Mouse (Mus musculus): ENCODE data around the gene F3. TPM values are rescaled to one million over a fixed set of nuclear protein-coding genes. Genes with fewer than 3 reads are reported as not detected.
"Not testable (repeated sequence)": the region's sequence is repeated elsewhere in the genome, so short reads cannot be mapped to it uniquely, and the experiment has no call there.

Gene F3
- polyA plus RNA-seq, 1 experiment, result 6.3 TPM

DNA sequence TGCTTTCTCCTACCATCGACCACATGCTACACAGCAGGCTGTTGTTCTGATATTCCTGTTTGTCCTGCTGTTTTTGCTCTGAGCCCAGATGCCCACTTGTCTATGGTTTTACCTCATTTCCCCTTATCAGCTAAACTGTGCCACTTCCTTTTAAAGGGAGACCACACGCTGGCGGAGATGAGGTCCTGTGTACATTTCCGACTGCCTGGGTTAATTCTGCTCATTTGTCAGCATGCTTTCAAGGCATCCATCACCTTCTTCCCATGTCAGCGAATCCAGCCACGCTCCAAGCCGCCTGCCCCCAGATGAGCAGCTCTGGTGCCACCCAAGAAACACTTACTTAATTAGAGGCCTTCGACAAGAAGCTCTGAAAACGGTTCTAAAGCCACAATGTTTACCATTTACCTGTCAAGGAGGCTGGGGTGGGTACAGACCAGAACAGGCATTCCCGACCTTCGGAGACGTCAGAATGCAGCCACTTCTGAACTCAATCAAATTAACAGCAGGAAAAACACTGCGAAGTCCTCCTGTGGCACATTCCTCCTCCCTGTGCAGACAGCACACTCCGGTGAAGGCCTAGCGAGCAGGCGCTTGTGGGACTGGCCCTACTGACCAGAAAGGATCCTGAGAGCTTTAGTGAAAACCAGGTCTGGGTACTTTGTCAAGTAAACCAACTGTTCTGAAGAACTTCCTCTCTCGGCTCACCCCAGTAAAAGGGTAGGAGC lies 16.3 kb downstream of the F3 start:
- no peak for DNase-seq
- H3K27me3 ChIP-seq (ENCODE audit: control insufficient read depth, insufficient read depth, low read length), result no peaks in the 10 kb centered on the region
- no peaks in the 10 kb centered on the region for H3K36me3 ChIP-seq (ENCODE audit: control insufficient read depth, insufficient read depth, low read length)
- no peak overlapping the region for H3K4me3 ChIP-seq (ENCODE audit: control insufficient read depth, insufficient read depth, low read length)
- TF ChIP-seq CTCF (IDR thresholded peaks at IDR 0.05; ENCODE audit: borderline replicate concordance, control insufficient read depth, extremely low read depth, insufficient read depth, low read length, poor library complexity), result no peak
- WGBS, result 39% methylated on average over 17 of the region's 17 CpGs
- H3K4me1 ChIP-seq (replicated peaks; ENCODE audit: control insufficient read depth, insufficient read depth, low read length), result no peaks in the 10 kb centered on the region
- H3K27ac ChIP-seq (ENCODE audit: control insufficient read depth, insufficient read depth, low read length), result no peak overlapping the region

GRCm38 (mm10) chr3:121741186-121741848 lies 18.0 kb downstream of the F3 start:
- not testable (repeated sequence) for H3K27ac ChIP-seq (ENCODE audit: control insufficient read depth, insufficient read depth, low read length); H3K27me3 ChIP-seq (ENCODE audit: control insufficient read depth, insufficient read depth, low read length); H3K4me1 ChIP-seq (replicated peaks; ENCODE audit: control insufficient read depth, insufficient read depth, low read length); DNase-seq; H3K36me3 ChIP-seq (ENCODE audit: control insufficient read depth, insufficient read depth, low read length); H3K4me3 ChIP-seq (ENCODE audit: control insufficient read depth, insufficient read depth, low read length)
- WGBS, result 95% methylated on average over 4 of the region's 4 CpGs

GRCm38 (mm10) chr3:121754319-121755090 lies 31.2 kb downstream of the F3 start:
- not testable (repeated sequence) for H3K4me1 ChIP-seq (replicated peaks; ENCODE audit: control insufficient read depth, insufficient read depth, low read length); H3K27me3 ChIP-seq (ENCODE audit: control insufficient read depth, insufficient read depth, low read length); H3K4me3 ChIP-seq (ENCODE audit: control insufficient read depth, insufficient read depth, low read length); H3K36me3 ChIP-seq (ENCODE audit: control insufficient read depth, insufficient read depth, low read length); DNase-seq; H3K27ac ChIP-seq (ENCODE audit: control insufficient read depth, insufficient read depth, low read length)
- WGBS, result 77% methylated on average over 10 of the region's 10 CpGs

GRCm38 (mm10) chr3:121755152-121755551 lies 31.8 kb downstream of the F3 start:
- peaks cover 7% of the 10 kb centered on the region for H3K4me1 ChIP-seq (replicated peaks; ENCODE audit: control insufficient read depth, insufficient read depth, low read length)
- DNase-seq, result no peak
- no peak overlapping the region for H3K27ac ChIP-seq (ENCODE audit: control insufficient read depth, insufficient read depth, low read length)
- 1% methylated on average over 3 of the region's 3 CpGs for WGBS
- no peaks in the 10 kb centered on the region for H3K36me3 ChIP-seq (ENCODE audit: control insufficient read depth, insufficient read depth, low read length)
- H3K4me3 ChIP-seq (ENCODE audit: control insufficient read depth, insufficient read depth, low read length), result no peak overlapping the region
- no peaks in the 10 kb centered on the region for H3K27me3 ChIP-seq (ENCODE audit: control insufficient read depth, insufficient read depth, low read length)
- TF ChIP-seq POLR2A (IDR thresholded peaks at IDR 0.05; ENCODE audit: control insufficient read depth, extremely low read depth, insufficient read depth, low read length, poor library complexity) (no peak), CTCF (IDR thresholded peaks at IDR 0.05; ENCODE audit: borderline replicate concordance, control insufficient read depth, extremely low read depth, insufficient read depth, low read length, poor library complexity) (no peak)

DNA sequence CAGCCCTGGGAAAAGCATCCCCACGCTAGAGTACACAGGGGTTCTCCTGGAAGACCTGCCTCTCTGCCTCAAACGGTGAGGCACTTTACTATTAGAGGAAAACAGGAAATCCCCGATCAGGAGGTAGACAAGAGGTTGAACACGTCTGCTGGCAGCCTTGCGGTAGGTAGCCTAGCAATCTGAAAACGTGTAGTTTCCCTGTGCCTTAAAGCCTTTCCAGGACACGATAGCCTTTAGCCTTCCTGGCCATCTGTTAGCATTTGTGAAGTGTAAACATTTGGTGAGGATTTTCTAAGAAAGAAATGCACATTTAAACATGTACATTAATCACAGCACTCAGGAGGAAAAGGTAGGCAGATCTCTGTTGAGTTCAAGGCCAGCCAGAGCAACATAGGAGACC lies 35.0 kb downstream of the F3 start:
- H3K36me3 ChIP-seq (ENCODE audit: control insufficient read depth, insufficient read depth, low read length), result no peaks in the 10 kb centered on the region
- H3K4me1 ChIP-seq (replicated peaks; ENCODE audit: control insufficient read depth, insufficient read depth, low read length), result peaks cover 7% of the 10 kb centered on the region
- H3K27ac ChIP-seq (ENCODE audit: control insufficient read depth, insufficient read depth, low read length), result no peak overlapping the region
- H3K27me3 ChIP-seq (ENCODE audit: control insufficient read depth, insufficient read depth, low read length), result no peaks in the 10 kb centered on the region
- 79% methylated on average over 7 of the region's 7 CpGs for WGBS
- no peak overlapping the region for H3K4me3 ChIP-seq (ENCODE audit: control insufficient read depth, insufficient read depth, low read length)
- TF ChIP-seq CTCF (IDR thresholded peaks at IDR 0.05; ENCODE audit: borderline replicate concordance, control insufficient read depth, extremely low read depth, insufficient read depth, low read length, poor library complexity) (no peak), POLR2A (IDR thresholded peaks at IDR 0.05; ENCODE audit: control insufficient read depth, extremely low read depth, insufficient read depth, low read length, poor library complexity) (no peak)
- no peak for DNase-seq

DNA sequence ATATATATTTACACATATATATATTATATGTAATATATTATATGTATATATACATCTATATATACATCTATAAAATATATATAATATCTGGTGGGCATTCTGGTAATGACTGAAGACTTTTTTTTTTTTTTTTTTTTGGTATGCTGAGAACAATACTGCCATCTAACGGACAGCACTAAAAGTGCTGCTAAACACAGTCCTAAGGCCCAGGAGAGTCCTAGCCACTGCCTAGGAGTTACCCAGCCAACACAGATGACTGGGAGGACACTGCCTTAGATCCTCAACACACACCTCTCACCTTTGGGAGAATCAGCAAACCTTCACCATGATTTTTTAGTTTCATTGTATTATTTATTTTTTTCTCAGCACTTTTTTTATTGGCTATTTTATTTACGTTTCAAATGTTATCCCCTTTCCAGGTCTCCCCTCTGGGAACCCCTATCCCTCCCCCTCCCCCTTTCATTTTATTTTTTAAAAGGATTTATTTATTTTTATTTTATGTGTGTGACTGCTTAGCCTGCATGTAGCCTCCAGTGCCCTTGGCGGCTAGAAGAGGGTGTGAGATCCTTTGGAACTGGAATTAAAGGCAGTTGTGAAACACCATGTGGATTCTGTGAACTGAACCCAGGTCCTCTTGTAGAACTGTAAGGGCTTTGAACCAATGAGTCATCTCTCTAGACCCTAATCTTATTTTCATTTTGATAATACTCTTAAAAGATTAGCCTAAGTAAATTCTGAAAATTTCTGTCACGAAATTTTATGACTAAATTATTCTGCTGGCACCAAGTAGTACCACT lies 38.9 kb downstream of the F3 start:
- Histone ChIP-seq H3K36me3 (ENCODE audit: control insufficient read depth, insufficient read depth, low read length) (peaks cover 2% of the 10 kb centered on the region), H3K27me3 (ENCODE audit: control insufficient read depth, insufficient read depth, low read length) (no peaks in the 10 kb centered on the region), H3K4me1 (replicated peaks; ENCODE audit: control insufficient read depth, insufficient read depth, low read length) (no peaks in the 10 kb centered on the region), H3K27ac (ENCODE audit: control insufficient read depth, insufficient read depth, low read length) (no peak overlapping the region), H3K4me3 (ENCODE audit: control insufficient read depth, insufficient read depth, low read length) (no peak overlapping the region)
- WGBS, result 75% methylated on average over 4 of the region's 4 CpGs
- TF ChIP-seq POLR2A (IDR thresholded peaks at IDR 0.05; ENCODE audit: control insufficient read depth, extremely low read depth, insufficient read depth, low read length, poor library complexity), result no peak
- TF ChIP-seq CTCF (IDR thresholded peaks at IDR 0.05; ENCODE audit: borderline replicate concordance, control insufficient read depth, extremely low read depth, insufficient read depth, low read length, poor library complexity), result no peak
- no peak for DNase-seq
